Mouse (Mus musculus) neural tube, embryonic 11.5 days (tissue): Measurements from ENCODE around the gene Tpi1. TPM values are rescaled to one million over a fixed set of nuclear protein-coding genes. Genes with fewer than 3 reads are reported as not detected.
"Not testable (repeated sequence)": the region's sequence is repeated elsewhere in the genome, so short reads cannot be mapped to it uniquely, and the experiment has no call there.

Experiments used
- ATAC-seq: fragments of 200-750 bp; cut with Nextera tagmentation; 2 replicates; pipeline ENCODE4 v1.8.0; 2017; ENCODE audit warnings: moderate number of reproducible peaks, mild to moderate bottlenecking, moderate TSS enrichment, moderate library complexity; ENCODE audit not compliant: insufficient read depth, low FRiP score, low TSS enrichment
- DNase-seq: peaks from one replicate; pipeline ENCODE4 v3.0.0-alpha.2; 2015; ENCODE audit warnings: low spot score
- H3K27ac ChIP-seq: fragments of 300-500 bp; sonication (generic); 2 replicates; pipeline ENCODE4 v1.5.1; 2014; ENCODE audit warnings: low read depth, mild to moderate bottlenecking, low read length
- H3K27me3 ChIP-seq: fragments of 300-500 bp; sonication (generic); 2 replicates; pipeline ENCODE4 v1.6.1; 2014; ENCODE audit warnings: mild to moderate bottlenecking, low read length, mixed read lengths; ENCODE audit not compliant: control insufficient read depth, insufficient read depth
- H3K36me3 ChIP-seq: fragments of 300-500 bp; sonication (generic); 2 replicates; pipeline ENCODE4 v1.6.1; 2014; ENCODE audit warnings: mild to moderate bottlenecking, low read length, moderate library complexity, mixed read lengths; ENCODE audit not compliant: control insufficient read depth, insufficient read depth
- H3K4me1 ChIP-seq: fragments of 300-500 bp; sonication (generic); 2 replicates; pipeline ENCODE4 v1.6.1; 2014; ENCODE audit warnings: low read length, mixed read lengths; ENCODE audit not compliant: control insufficient read depth, insufficient read depth
- H3K4me2 ChIP-seq: fragments of 300-500 bp; sonication (generic); 2 replicates; pipeline ENCODE4 v1.6.1; 2014; ENCODE audit warnings: low read depth, mild to moderate bottlenecking, moderate library complexity
- H3K4me3 ChIP-seq: fragments of 300-500 bp; sonication (generic); 2 replicates; pipeline ENCODE4 v1.5.1; 2014; ENCODE audit warnings: low read depth, low read length
- H3K9ac ChIP-seq: fragments of 300-500 bp; sonication (generic); 2 replicates; pipeline ENCODE4 v1.6.1; 2014; ENCODE audit warnings: mild to moderate bottlenecking, low read length
- H3K9me3 ChIP-seq: fragments of 300-500 bp; sonication (generic); 2 replicates; pipeline ENCODE4 v1.6.1; 2016; ENCODE audit warnings: low read length; ENCODE audit not compliant: control insufficient read depth
- WGBS: fragments of 180-500 bp; shearing (Covaris S2); extraction: QIAGEN DNeasy Blood & Tissue Kit; methylation state at CpG from one replicate; pipeline ENCODE4 v1.1.7; 2014; 5-methylcytosine and 5-hydroxymethylcytosine counted together
- polyA plus RNA-seq: library from polyadenylated mRNA; unstranded; fragments of >200 nt; fragmentation: Nextera tagmentation; extraction: Ambion mirVana; gene quantifications from 2 replicates; pipeline ENCODE4 v1.2.1, GENCODE M21; 2014

The Tpi1 gene
- polyA plus RNA-seq, 1 experiment from 2014 or later: 622 TPM

GRCm38 (mm10) chr6:124802400-124802799, 11.7 kb downstream of the Tpi1 start:
- H3K4me2 ChIP-seq, ATAC-seq: not testable (repeated sequence)
- WGBS: 22% methylated on average over 4 of the region's 9 CpGs

GRCm38 (mm10) chr6:124796200-124796599, 17.9 kb downstream of the Tpi1 start:
- ATAC-seq: no peak
- H3K4me2 ChIP-seq: no peak overlapping the region

More at GRCm38 (mm10) chr6:124802400-124802799, 11.7 kb downstream of the Tpi1 start:
- not testable (repeated sequence) for H3K4me3 ChIP-seq, H3K27ac ChIP-seq, H3K9ac ChIP-seq, H3K9me3 ChIP-seq, H3K4me1 ChIP-seq, DNase-seq, H3K27me3 ChIP-seq, H3K36me3 ChIP-seq

GRCm38 (mm10) chr6:124795781-124796180, 18.3 kb downstream of the Tpi1 start:
- Histone ChIP-seq H3K4me1 (no peaks in the 10 kb centered on the region), H3K4me3 (no peak overlapping the region), H3K36me3 (no peaks in the 10 kb centered on the region), H3K9ac (no peak overlapping the region), H3K27me3 (no peaks in the 10 kb centered on the region), H3K27ac (no peak overlapping the region), H3K4me2 (no peak overlapping the region), H3K9me3 (no peaks in the 10 kb centered on the region)
- DNase-seq (no peak), ATAC-seq (no peak)
- 68% methylated on average over 4 of the region's 4 CpGs for WGBS

More at GRCm38 (mm10) chr6:124796200-124796599, 17.9 kb downstream of the Tpi1 start:
- Histone ChIP-seq H3K9ac (no peak overlapping the region), H3K9me3 (no peaks in the 10 kb centered on the region), H3K36me3 (no peaks in the 10 kb centered on the region), H3K27ac (no peak overlapping the region), H3K4me3 (no peak overlapping the region), H3K27me3 (no peaks in the 10 kb centered on the region), H3K4me1 (no peaks in the 10 kb centered on the region)
- DNase-seq: no peak
- 79% methylated on average over 2 of the region's 2 CpGs for WGBS

GRCm38 (mm10) chr6:124791911-124792310, 22.2 kb downstream of the Tpi1 start:
- DNase-seq: no peak
- Histone ChIP-seq H3K4me1 (no peaks in the 10 kb centered on the region), H3K9ac (no peak overlapping the region), H3K4me2 (no peak overlapping the region), H3K36me3 (no peaks in the 10 kb centered on the region), H3K9me3 (no peaks in the 10 kb centered on the region), H3K4me3 (no peak overlapping the region), H3K27me3 (no peaks in the 10 kb centered on the region), H3K27ac (no peak overlapping the region)
- 87% methylated on average over 3 of the region's 3 CpGs for whole genome bisulfite sequencing
- ATAC-seq: no peak

- DNase-seq (no peak), ATAC-seq (no peak)
- Histone ChIP-seq H3K36me3 (no peaks in the 10 kb centered on the region), H3K4me1 (no peaks in the 10 kb centered on the region), H3K27me3 (no peaks in the 10 kb centered on the region), H3K4me3 (no peak overlapping the region), H3K9me3 (no peaks in the 10 kb centered on the region), H3K4me2 (no peak overlapping the region), H3K9ac (no peak overlapping the region), H3K27ac (no peak overlapping the region)
- 80% methylated on average over 4 of the region's 4 CpGs for WGBS
Measured at GRCm38 (mm10) chr6:124790121-124790520, 24.0 kb downstream of the Tpi1 start.

- DNase-seq (no peak), ATAC-seq (no peak)
- H3K4me3 ChIP-seq: no peak overlapping the region
- WGBS: 89% methylated on average over 4 of the region's 4 CpGs
- H3K4me2 ChIP-seq: no peak overlapping the region
- H3K4me1 ChIP-seq: no peaks in the 10 kb centered on the region
- H3K27me3 ChIP-seq: no peaks in the 10 kb centered on the region
- no peak overlapping the region for H3K27ac ChIP-seq
- no peaks in the 10 kb centered on the region for H3K36me3 ChIP-seq
- H3K9me3 ChIP-seq: no peaks in the 10 kb centered on the region
- no peak overlapping the region for H3K9ac ChIP-seq
Measured at GRCm38 (mm10) chr6:124789519-124789918, 24.6 kb downstream of the Tpi1 start.

- Histone ChIP-seq H3K36me3 (no peaks in the 10 kb centered on the region), H3K27me3 (no peaks in the 10 kb centered on the region), H3K4me1 (no peaks in the 10 kb centered on the region), H3K27ac (no peak overlapping the region), H3K4me2 (no peak overlapping the region), H3K4me3 (no peak overlapping the region), H3K9ac (no peak overlapping the region), H3K9me3 (no peaks in the 10 kb centered on the region)
- DNase-seq (no peak), ATAC-seq (no peak)
- 78% methylated on average over 10 of the region's 10 CpGs for WGBS
Measured at GRCm38 (mm10) chr6:124787722-124788121, 26.4 kb downstream of the Tpi1 start.

GRCm38 (mm10) chr6:124786756-124787420, 27.2 kb downstream of the Tpi1 start:
- 58% methylated on average over 8 of the region's 8 CpGs for WGBS
- H3K4me3 ChIP-seq: no peak overlapping the region
- H3K4me1 ChIP-seq: no peaks in the 10 kb centered on the region
- no peak overlapping the region for H3K4me2 ChIP-seq
- no peaks in the 10 kb centered on the region for H3K27me3 ChIP-seq
- no peak overlapping the region for H3K9ac ChIP-seq
- ATAC-seq (no peak), DNase-seq (no peak)
- no peak overlapping the region for H3K27ac ChIP-seq
- no peaks in the 10 kb centered on the region for H3K36me3 ChIP-seq
- H3K9me3 ChIP-seq: no peaks in the 10 kb centered on the region

- DNase-seq (no peak), ATAC-seq (peak; percentile 35; the same call in 1 of the 2 replicates)
- 0 out of 2 replicates have a peak, but pooled peaks cover 5% of the 10 kb centered on the region for H3K4me1 ChIP-seq
- H3K27ac ChIP-seq: no peak overlapping the region
- no peak overlapping the region for H3K9ac ChIP-seq
- H3K36me3 ChIP-seq: no peaks in the 10 kb centered on the region
- no peak overlapping the region for H3K4me2 ChIP-seq
- H3K27me3 ChIP-seq: no peaks in the 10 kb centered on the region
- H3K4me3 ChIP-seq: no peak overlapping the region
- 30% methylated on average over 6 of the region's 6 CpGs for WGBS
- no peaks in the 10 kb centered on the region for H3K9me3 ChIP-seq
Measured at GRCm38 (mm10) chr6:124782436-124782835, 31.7 kb downstream of the Tpi1 start.
